Mouse (Mus musculus): ENCODE measurements around the gene Wdr61.
"Not testable (repeated sequence)": the region's sequence is repeated elsewhere in the genome, so short reads cannot be mapped to it uniquely, and the experiment has no call there.

The Wdr61 gene

GRCm38 (mm10) chr9:54722596-54722995 is 11.7 kb downstream of the Wdr61 start:
- DNase-seq, result no peak

DNA sequence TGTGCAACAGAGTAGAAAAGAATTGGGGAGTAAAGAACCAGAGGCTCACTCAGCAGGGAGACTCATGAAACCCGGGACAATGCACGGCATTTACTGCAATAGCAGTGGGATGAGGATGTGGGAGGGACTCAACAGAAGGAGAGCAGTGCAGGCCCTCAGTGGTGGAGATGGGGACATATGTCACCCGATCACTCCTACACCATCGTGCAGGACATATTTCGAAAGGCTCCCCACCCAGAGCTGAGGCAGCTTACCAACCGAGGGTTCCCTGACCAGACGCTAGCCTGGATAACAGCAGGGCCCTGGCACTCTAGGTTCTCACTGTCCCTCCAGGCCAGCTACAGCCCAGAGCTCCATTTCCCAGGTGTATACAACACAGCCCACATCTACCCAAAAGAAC is 12.2 kb downstream of the Wdr61 start:
- DNase-seq, result no peak

- no peak for DNase-seq
These were observed 16.8 kb downstream of the Wdr61 start for GRCm38 (mm10) chr9:54717527-54717926.

DNA sequence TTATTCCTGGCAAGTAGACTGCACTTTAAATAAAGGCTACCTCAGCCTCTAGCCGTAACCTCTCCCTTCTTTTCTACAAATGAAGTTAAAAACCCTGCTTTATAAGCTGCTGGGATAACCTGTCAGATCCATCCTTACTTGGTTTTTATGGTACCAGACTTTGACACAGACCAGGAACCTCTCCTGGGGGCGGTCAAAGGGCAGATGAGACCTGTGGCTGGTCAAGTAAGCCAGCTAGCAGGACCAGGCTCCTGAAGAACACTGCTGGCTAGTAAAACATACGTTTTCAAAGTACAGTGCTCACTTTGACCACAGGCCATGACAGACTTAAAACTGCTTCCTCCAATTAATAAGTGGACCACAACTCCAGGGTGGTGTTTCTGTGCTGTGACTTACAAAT is 18.5 kb downstream of the Wdr61 start:
- DNase-seq, result no peak

GRCm38 (mm10) chr9:54708085-54708484 is 26.2 kb downstream of the Wdr61 start:
- DNase-seq, result no peak

GRCm38 (mm10) chr9:54707288-54707999 is 26.9 kb downstream of the Wdr61 start:
- DNase-seq, result no peak

DNA sequence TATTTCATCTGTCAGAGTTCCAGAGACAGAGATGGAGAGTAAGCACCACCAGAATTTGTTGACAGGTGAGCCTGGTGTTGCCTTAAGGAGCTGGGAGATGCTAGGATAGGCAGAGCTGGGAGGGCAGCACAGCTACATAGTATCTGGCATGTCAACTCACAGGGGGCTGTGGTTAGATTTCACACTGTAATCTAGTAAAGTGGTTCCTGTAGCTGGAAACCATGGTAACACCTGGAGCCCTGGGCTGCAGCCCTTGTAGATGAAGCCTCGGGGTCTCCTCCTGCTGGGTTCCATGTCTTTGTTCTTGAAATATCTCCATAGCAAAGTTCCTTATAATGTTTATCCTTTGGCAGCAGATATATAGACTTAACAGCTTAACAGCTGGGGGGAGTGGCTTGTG is 28.8 kb downstream of the Wdr61 start:
- DNase-seq, result no peak

GRCm38 (mm10) chr9:54704361-54704760 is 30.0 kb downstream of the Wdr61 start:
- no peak for DNase-seq

DNA sequence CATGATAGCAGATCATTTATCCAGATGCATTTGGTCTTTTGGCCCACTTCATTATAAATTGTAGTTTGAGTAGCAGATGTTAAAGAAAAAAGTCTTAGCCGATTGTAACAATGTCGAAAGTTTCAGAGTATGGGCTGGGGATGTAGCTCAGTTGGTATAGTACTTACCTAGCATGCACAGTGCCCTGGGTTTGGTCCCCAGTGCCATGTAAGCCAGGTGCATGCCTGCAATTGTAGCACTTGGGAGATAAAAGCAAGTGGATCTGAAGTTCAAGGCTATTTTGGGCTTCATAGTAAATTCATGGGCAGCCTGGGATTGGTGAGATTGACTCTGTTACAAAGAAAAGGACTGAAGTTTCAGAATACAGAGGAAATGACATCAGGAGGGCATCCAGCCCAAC is 31.7 kb downstream of the Wdr61 start:
- DNase-seq, result no peak

GRCm38 (mm10) chr9:54700746-54701145 is 33.6 kb downstream of the Wdr61 start:
- DNase-seq, result no peak

GRCm38 (mm10) chr9:54700174-54700475 is 34.2 kb downstream of the Wdr61 start:
- DNase-seq, result no peak

- peak; percentile 34 to 46 for DNase-seq
These were observed 34.8 kb downstream of the Wdr61 start for GRCm38 (mm10) chr9:54699345-54700173.

DNA sequence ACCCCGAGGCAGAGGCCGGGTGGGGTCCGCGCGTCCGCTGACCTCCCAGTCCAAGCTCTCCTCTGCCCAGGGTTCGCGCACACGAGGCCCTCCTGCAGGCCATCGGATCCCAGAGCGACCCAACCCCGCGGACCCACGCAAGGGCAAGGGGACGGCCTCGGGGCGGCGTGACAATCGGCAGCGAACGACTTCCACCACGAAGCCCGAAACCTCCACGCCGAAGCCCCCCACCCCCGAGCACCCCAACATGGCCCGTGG is 35.3 kb downstream of the Wdr61 start:
- DNase-seq, result no peak

DNA sequence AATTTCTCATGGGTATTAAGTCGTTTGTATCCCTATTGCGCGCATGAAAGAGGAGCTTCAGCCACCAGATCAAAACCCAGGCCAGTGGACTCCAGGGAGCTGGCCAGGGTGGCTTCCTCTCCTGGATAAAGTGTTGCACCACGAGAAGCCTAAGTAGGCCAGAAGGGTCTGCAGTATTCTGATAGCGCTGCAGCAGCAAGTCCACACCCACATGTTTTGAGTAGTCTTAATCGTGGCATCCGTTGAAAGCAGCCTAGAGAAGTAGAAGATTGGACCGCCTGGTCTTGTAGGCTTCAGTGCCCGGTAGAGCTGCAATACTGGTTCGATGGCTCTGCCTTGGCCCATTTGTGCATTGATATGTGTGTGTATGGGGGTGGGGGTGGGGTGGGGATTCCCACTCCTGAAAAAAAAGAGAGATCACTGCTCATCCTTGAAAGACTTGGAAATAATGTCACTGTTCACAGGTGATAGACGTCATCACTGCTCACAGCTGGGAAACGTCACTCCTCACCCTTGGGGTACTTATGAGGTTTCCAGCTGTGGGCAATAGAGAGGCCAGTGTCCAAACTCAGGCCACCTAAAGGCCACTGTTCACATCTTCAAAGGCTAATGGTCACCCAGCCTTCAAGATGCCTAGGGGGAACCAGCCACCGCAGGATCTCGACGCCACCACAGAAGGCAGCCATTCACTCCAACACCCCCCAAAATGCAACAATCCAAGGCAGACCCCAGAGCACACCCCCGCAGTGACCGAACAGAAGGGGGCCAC is 35.8 kb downstream of the Wdr61 start, which contains the start of gene Dnaja4:
Dnaja4 (plus strand) TSS at position 556 of the 769 bp plus-strand sequence.
- no peak for DNase-seq

GRCm38 (mm10) chr9:54691241-54691805 is 43.0 kb downstream of the Wdr61 start:
- DNase-seq, result peak; percentile 44 to 47

DNA sequence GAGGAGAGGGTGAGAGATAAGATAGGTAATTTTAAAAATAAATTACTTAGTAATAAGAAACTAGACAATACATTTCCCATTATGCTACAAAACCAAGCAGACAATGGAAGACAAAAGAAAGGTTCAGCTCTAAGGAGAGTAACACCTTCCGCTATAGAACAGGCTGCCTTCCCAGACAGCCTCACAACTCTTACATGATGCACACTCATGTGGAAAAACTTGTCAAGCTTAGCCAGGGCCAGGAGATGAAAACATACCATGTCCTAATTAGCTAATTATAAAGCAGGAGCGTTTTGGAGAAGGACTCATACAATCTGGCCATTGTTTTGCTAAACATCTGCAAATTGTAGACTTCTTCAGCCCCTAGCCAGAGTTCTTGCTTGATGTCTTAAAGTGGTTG is 43.6 kb downstream of the Wdr61 start:
- DNase-seq, result not testable (repeated sequence)

DNA sequence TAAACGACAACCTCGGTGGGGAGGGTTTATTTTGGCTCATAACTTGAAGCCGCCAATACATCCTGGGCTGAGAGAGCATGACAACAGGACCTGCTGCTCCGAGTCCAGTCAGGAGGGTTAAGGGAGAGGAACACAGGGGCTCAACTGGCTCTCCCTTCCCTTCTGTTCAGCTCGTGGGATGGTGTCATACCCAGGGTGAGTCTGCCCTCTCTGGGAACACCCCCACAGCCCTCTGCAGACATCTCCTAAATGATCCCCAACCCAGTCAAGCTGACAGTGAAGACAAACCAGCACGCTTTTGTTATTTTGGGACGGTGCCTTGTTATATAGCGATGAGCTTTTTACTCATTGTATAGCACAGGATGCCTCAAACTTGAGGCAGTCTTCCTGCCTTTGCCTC is 44.9 kb downstream of the Wdr61 start:
- DNase-seq, result no peak

DNA sequence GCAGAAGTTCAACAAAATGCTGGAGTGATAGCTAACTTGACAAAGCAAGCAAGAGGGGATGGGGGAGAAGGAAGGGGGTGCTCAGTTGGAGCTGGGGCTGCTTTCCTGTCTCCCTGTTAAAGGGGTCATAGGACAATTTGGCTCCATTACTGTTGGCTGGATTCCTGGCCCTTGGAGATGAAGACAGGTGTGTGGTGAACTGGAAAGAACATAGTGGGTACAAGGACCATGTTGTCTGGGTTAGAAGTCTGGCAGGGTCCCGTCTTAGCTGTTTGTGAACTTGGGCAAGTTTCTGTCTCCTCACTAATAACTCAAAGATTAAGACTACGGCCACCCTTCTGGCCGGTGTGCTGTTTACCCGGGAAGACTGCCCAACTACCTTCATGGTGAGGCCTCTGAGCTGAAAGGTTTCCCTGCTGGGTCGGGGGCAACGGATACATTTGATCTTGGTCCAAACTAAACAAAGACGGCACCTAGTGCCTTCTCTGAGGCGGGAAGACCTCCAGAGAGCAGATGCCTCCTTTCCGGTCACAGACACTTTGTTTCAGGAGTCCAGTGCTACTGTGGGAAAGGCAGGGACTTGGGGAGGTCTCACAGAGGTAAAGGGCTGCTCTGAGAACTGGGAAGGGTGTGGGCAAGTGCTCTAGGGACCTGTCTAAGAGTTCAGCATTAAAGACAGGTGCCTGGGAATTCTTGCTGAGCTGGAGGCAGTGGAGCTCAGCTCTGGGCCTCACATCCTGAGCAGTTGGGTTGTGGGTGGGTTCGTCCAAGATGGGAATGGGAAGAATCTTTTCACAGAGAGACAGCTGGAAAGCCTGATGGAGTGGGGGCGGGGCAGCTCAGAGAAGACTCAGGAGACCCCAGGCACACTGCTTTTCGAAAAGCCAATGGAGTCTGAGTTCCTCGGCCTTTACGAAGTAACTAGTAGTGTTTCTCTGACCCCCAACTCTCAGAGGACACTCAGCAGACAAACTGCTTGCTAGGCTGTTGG is 46.8 kb downstream of the Wdr61 start:
- DNase-seq, result no peak

- no peak for DNase-seq
These were observed 50.3 kb downstream of the Wdr61 start for GRCm38 (mm10) chr9:54683814-54684605.

GRCm38 (mm10) chr9:54682846-54683245 is 51.5 kb downstream of the Wdr61 start:
- DNase-seq, result no peak

- DNase-seq, result peak; percentile 51 to 61
These were observed 57.8 kb downstream of the Wdr61 start for GRCm38 (mm10) chr9:54676531-54676986.
